Mouse (Mus musculus) monocyte, adult 2 months (primary cell): ENCODE results near the gene Nup93.

Experiments used
- DNase-seq, 2 experiments: peaks; one replicate each; pipeline ENCODE4 v3.0.0; 2022; ENCODE audit warnings: low spot score in 2 of 2, low read depth in 1 of 2

The Nup93 gene

DNA sequence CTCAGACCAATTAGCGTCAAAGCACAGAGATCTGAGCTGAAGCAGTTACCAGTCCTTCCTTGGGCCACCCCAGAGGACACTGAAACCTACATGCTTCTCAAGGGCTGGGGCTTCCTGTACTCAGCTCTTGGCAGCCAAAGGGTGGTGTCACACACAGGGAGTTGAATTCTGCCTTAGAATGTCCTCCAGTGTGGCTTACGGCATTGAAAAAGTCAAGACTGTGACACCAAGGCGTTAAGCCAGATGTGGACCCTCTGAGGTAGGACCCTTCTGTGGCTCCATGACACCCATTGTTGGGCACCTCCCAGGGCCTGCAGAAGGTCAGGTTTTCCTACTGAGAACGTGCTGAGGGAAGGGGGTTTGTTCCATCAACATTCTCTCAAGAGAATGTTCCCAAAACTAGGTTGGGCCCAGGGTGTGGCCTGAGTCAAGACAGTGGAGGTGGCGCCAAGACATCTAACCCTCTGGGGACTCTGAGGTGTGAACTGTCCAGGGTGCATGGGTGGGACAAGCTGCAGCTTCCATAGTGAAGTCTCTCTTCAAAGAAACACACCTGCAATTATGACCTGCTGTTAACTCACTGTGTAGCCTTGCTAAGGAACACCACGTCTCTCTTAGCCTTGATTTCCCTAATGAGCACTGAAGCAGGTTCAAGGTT is 147.5 kb downstream of the Nup93 start:
- DNase-seq, result no peak

DNA sequence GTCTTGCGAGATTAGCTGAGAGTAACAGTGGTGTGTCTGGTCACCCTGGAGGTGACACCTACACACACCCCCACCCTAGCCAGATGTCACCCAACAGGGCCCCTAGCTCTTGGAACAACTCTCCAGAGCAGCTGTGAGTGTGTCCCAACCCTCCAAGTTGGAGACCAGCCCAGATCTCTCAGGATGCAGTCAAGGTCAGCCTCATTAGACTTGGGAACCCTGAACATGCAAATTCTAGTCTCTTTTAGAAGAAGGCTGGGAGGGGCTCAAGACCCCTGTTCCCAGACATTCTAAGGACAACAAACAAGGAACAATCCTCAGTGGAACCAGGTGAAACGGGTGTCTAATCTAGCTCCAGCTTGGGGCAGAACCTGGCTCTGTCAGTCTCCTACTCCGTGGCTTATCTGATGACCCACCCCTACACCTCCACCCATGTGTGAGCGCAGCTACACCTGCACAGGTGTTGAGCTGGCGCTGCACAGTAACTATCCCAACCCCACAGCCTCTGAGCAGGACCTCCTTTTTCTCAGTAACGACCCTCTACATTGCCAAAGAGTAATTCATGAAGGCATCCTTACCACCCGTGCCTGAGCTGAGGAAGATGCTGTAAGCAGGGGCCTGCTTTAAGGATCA is 148.4 kb downstream of the Nup93 start:
- DNase-seq, result no peak

DNA sequence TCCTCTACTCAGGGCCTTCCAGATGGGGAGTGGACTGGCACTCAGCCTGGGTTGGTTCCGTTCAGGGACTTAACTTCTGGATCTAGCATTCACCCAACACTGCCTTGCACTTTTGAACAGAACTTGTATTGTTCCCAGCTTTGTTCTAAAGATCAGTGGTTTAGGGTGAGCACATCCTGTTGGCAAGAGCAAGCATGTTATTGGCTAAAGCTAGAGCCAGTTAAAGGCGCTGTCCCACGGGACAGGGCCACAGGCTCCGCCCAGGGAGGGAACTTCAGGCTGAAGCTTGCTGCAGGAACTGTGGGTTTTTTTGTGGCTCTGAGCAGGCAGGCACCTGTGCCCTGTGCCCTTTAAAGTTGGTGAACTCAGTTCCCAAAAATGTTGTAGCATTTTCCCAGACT is 148.9 kb downstream of the Nup93 start:
- peak in 1 of 2 experiments; percentile 69 for DNase-seq

DNA sequence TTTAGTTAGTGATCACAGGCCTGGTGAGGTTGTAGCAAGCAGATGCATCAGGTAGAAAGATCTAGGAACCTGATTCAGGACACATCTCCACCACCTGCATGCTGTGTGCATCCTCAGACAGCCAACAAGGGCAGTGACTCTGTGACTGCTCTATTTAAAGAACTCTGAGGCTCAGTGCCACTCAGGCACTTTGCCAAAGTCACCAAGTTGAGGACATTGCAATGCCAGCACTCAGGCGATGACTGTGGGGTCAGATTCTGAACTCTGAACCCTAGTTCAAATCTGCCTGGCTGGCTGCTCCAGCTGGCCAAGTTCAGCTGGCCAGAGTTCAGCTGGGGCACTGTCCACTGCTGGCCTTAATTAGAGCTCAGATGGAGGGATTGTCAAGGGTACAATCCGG is 149.5 kb downstream of the Nup93 start:
- DNase-seq, result no peak

DNA sequence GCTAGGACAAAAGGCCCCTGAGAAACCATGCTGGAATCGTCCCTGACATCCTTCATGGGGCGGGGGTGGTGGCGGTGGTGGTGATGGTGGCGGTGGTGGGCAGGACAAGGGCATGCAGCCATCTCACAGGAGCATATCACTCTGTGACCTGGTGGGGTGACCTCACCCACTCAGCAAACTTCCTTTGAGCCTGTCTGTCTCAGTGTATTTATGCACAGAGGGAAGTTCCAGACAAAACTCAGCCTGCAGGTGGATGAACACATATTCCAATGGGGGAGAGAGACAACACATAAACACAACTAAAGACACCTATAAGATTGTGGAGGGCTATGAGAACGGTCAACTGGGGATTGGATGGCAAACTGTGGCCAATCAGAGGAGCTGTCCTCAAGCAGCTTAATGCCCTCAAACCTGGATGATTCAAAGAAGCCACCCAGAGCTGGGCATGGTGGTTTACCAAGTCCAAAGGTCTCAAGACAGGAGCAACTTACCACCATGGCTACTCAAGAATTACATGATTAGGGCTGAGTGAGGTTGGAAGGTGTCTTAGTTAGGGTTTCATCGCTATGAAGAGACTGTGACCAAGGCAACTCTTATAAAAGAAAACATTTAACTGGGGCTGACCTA is 150.4 kb downstream of the Nup93 start:
- DNase-seq, result no peak

DNA sequence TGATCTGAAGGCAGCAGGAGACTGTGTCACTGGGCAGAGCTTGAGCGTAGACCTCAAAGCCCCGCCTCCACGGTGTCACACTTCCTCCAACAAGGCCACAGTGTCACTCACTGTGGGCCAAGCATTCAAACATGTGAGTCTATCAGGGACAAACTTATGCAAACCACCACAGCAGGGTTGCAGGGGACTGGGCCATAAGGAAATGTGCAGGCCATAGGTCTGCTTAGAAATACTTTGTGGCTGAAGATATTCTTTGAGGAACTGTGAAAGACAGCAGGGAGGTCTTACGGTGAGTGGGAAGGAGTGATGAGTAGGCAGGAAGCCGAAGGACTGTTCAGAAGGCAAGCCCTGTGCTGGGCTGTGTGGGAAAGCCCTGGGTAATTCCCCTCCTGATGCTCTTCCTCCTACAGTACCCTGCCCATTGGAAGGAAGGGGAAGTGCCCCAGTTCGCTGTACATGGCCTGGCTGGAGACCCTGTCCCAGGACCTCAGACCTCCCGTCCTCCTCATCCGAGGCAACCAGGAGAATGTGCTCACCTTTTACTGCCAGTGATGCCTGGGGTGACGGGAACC is 151.1 kb downstream of the Nup93 start:
- DNase-seq, result peak; percentile 81 to 84
